Comparison of ENCODE assay signal across 9 mouse cellular contexts in the genomic region with DNA sequence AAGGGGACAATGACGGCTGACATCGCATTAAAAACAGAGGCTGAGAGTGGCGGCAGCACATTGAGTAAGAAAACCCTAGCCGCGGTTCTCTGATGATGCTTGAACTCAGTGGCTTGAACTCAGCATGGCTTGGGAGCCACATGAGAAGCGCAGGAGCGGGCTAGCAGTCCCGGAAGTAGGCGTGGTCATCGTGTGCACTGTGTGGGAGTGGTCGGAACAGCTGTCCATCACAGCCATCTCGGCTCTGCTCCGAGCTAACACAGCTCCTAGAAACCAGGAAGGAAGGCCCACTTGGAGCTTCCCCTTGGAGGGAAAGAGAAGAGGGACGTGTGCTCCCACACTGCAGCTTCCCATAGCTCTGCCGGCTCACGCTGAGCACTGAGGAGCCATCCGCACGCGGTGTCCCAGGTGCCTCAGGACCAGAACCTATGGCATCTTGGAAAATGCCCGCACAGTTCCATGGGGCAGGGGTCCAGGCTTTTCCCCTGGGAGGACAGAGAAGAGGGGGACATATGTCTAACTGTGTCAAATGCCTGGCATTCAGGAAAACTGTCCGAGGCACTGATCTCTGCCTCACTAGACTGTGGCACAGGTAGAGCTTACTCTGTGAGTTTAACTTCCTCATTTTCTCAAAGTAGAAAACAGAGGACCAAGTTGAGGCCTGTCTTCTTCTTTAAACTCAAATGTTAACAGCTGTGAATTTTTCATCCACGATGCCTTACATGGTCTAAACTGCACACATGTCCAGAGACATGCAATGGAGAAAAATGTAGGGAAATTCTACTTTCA. TPM values are rescaled to one million over a fixed set of nuclear protein-coding genes. Genes with fewer than 3 reads are reported as not detected.
DNase-seq lines count a peak whose midpoint lies in the region; ATAC-seq lines count a peak whose summit lies in the region.
"Had no signal": no experiment of that assay in that cellular context is flagged by ENCODE, and none has a peak within 500 bp of the region (broad histone marks: within the 10 kb centered on the region; RNA-seq: fewer than 3 reads in every experiment).

No protein-coding gene starts in this region.

- H3K9me3 ChIP-seq in heart, embryonic 14.5 days (ENCODE audit: control insufficient read depth, low read length) = peaks cover 4% of the 10 kb centered on the region; the same call in 1 of the 2 replicates

- ATAC-seq in heart, embryonic 14.5 days (ENCODE audit: insufficient number of reproducible peaks, insufficient read depth, low FRiP score, low read depth) = peak; percentile 76; the same call in 1 of the 2 replicates
- ATAC-seq in erythroblast, adult 5-6 weeks (replicated peaks; ENCODE audit: low FRiP score, poor library complexity, severe bottlenecking) = 0 out of 2 replicates have a peak, but pooled peaks have one; percentile 35

- peak overlapping the region; percentile 28 for H3K4me2 ChIP-seq in heart, embryonic 14.5 days (ENCODE audit: low read length)

- no peak overlapping the region for H3K27ac ChIP-seq in heart, embryonic 14.5 days (replicated peaks in 1 of 2; ENCODE audit: control insufficient read depth in 1 of 2, insufficient read depth in 1 of 2, low read depth in 2 of 2, low read length in 2 of 2)

- 37% methylated on average over 22 of the region's 22 CpGs for WGBS in heart, embryonic 14.5 days

- no peaks in the 10 kb centered on the region for H3K27me3 ChIP-seq in heart, embryonic 14.5 days (ENCODE audit: control insufficient read depth, insufficient read depth, low read length)

- DNase-seq in heart, postnatal 25 days (ENCODE audit: low spot score) = no peak
- peak; percentile 55 for DNase-seq in kidney, postnatal 10 days
- DNase-seq in lung, postnatal 25 days (ENCODE audit: low spot score) = peak; percentile 59
- DNase-seq in yolk sac, embryonic 10.5 days (ENCODE audit: low spot score) = peak; percentile 80
- DNase-seq in thymus, postnatal 25 days = no peak
- DNase-seq in frontal cortex, adult 2 months (ENCODE audit: extremely low spot score in 1 of 2, low spot score in 1 of 2) = no peak

- H3K9ac ChIP-seq in heart, embryonic 14.5 days (ENCODE audit: low read length) = no peak overlapping the region

- intact Hi-C loops in heart, postnatal 25 days (cut with DNase I) = no loop called here

- H3K4me3 ChIP-seq in heart, embryonic 14.5 days (ENCODE audit: control insufficient read depth in 1 of 2, insufficient read depth in 1 of 2, low read depth in 1 of 2, low read length in 2 of 2) = no peak overlapping the region

- H3K36me3 ChIP-seq in heart, embryonic 14.5 days (ENCODE audit: control insufficient read depth, insufficient read depth, low read length) = peaks cover 53% of the 10 kb centered on the region
- H3K36me3 ChIP-seq: G1E had no signal

- H3K4me1 ChIP-seq in heart, embryonic 14.5 days (ENCODE audit: control insufficient read depth in 2 of 2, insufficient read depth in 2 of 2, low read length in 2 of 2) = no peaks in the 10 kb centered on the region

RNA-seq across cellular contexts. Expression of gene Katnal1, which starts 43.1 kb away (rescaled TPM):
- 12.3 and 15.6 TPM in 2 replicates for polyA plus RNA-seq in heart, embryonic 14.5 days (2014; fragmentation: Nextera tagmentation; extraction: Ambion mirVana)
- total RNA-seq in heart, postnatal 25 days (2021) = 1 to 10 TPM; 9.2 to 9.9 TPM
- 4.0 and 4.6 TPM in 2 replicates for total RNA-seq in erythroblast, adult 5-6 weeks (2015; ENCODE audit: low replicate concordance)
- total RNA-seq in erythroblast, adult 5-6 weeks (2017; ENCODE audit: low replicate concordance) = 9.1 and 10.4 TPM in 2 replicates
- polyA plus RNA-seq in frontal cortex, adult 2 months (2012; rRNA removed) = 38.1 and 38.2 TPM in 2 replicates
- polyA plus RNA-seq: G1E had no signal

Comparison
In these comparisons a context has a peak if more than half of its experiments do, and no peak if none do; other contexts are left out.
1. DNase-seq: peak in kidney, postnatal 10 days (single experiment), lung, postnatal 25 days (single experiment) and yolk sac, embryonic 10.5 days (single experiment); none in heart, postnatal 25 days (single experiment), thymus, postnatal 25 days (single experiment) and frontal cortex, adult 2 months (0 of 2).